Mouse (Mus musculus) liver, embryonic 11.5 days (tissue): ENCODE data around the gene Wscd2. TPM values are rescaled to one million over a fixed set of nuclear protein-coding genes. Genes with fewer than 3 reads are reported as not detected.

Experiments used
- ATAC-seq: fragments of 200-750 bp; cut with Nextera tagmentation; replicated peaks from 2 replicates; pipeline ENCODE4 v1.8.0; 2017; ENCODE audit warnings: moderate number of reproducible peaks, mild to moderate bottlenecking, moderate TSS enrichment, moderate library complexity; ENCODE audit not compliant: low FRiP score
- DNase-seq: peaks from one replicate; pipeline ENCODE4 v3.0.0-alpha.2; 2017; ENCODE audit warnings: low spot score
- H3K27ac ChIP-seq: fragments of 300-500 bp; sonication (generic); 2 replicates; pipeline ENCODE4 v1.5.1; 2014; ENCODE audit warnings: mild to moderate bottlenecking, low read depth, low read length, control low read depth
- H3K27me3 ChIP-seq: fragments of 300-500 bp; sonication (generic); replicated peaks from 2 replicates; pipeline ENCODE4 v1.6.1; 2014; ENCODE audit warnings: low read length, mixed read lengths; ENCODE audit not compliant: control insufficient read depth, insufficient read depth
- H3K36me3 ChIP-seq: fragments of 300-500 bp; sonication (generic); 2 replicates; pipeline ENCODE4 v1.6.1; 2014; ENCODE audit warnings: mild to moderate bottlenecking, low read length, moderate library complexity, mixed read lengths; ENCODE audit not compliant: control insufficient read depth, insufficient read depth
- H3K4me1 ChIP-seq: fragments of 300-500 bp; sonication (generic); replicated peaks from 2 replicates; pipeline ENCODE4 v1.6.1; 2014; ENCODE audit warnings: low read length, mixed read lengths; ENCODE audit not compliant: control insufficient read depth, insufficient read depth
- H3K4me2 ChIP-seq: fragments of 300-500 bp; sonication (generic); 2 replicates; pipeline ENCODE4 v1.6.1; 2014; ENCODE audit warnings: mild to moderate bottlenecking, control low read depth, moderate library complexity
- H3K4me3 ChIP-seq: fragments of 300-500 bp; sonication (generic); 2 replicates; pipeline ENCODE4 v1.5.1; 2014; ENCODE audit warnings: low read depth, low read length, control low read depth
- H3K9ac ChIP-seq: fragments of 300-500 bp; sonication (generic); 2 replicates; pipeline ENCODE4 v1.6.1; 2014; ENCODE audit warnings: low read depth, low read length, control low read depth
- H3K9me3 ChIP-seq: fragments of 300-500 bp; sonication (generic); 2 replicates; pipeline ENCODE4 v1.6.1; 2016; ENCODE audit warnings: low read length, inconsistent platforms, mixed read lengths; ENCODE audit not compliant: control insufficient read depth
- WGBS: fragments of 180-500 bp; shearing (Covaris S2); extraction: QIAGEN DNeasy Blood & Tissue Kit; methylation state at CpG from one replicate; pipeline ENCODE4 v1.1.7; 2014; 5-methylcytosine and 5-hydroxymethylcytosine counted together
- polyA plus RNA-seq: library from polyadenylated mRNA; unstranded; fragments of >200 nt; fragmentation: Nextera tagmentation; extraction: Ambion mirVana; gene quantifications from 2 replicates; pipeline ENCODE4 v1.2.1, GENCODE M21; 2014

Wscd2 gene
- polyA plus RNA-seq, 1 experiment from 2014 or later: 0.45 TPM

GRCm38 (mm10) chr5:113610490-113610889 is 120.4 kb downstream of the Wscd2 start:
- DNase-seq (no peak), ATAC-seq (no peak)
- Histone ChIP-seq H3K9me3 (no peaks in the 10 kb centered on the region), H3K4me2 (no peak overlapping the region), H3K36me3 (no peaks in the 10 kb centered on the region), H3K27me3 (no peaks in the 10 kb centered on the region), H3K4me3 (no peak overlapping the region), H3K4me1 (no peaks in the 10 kb centered on the region), H3K27ac (no peak overlapping the region), H3K9ac (no peak overlapping the region)
- WGBS: 62% methylated on average over 6 of the region's 6 CpGs

- Histone ChIP-seq H3K36me3 (no peaks in the 10 kb centered on the region), H3K9me3 (no peaks in the 10 kb centered on the region), H3K4me3 (no peak overlapping the region), H3K27me3 (no peaks in the 10 kb centered on the region), H3K4me2 (no peak overlapping the region), H3K27ac (no peak overlapping the region), H3K4me1 (no peaks in the 10 kb centered on the region), H3K9ac (no peak overlapping the region)
- 85% methylated on average over 6 of the region's 6 CpGs for WGBS
- no peak for ATAC-seq
- DNase-seq: no peak
Observed at GRCm38 (mm10) chr5:113611131-113611530, 121.0 kb downstream of the Wscd2 start.

GRCm38 (mm10) chr5:113611771-113612233 is 121.7 kb downstream of the Wscd2 start:
- Histone ChIP-seq H3K9ac (no peak overlapping the region), H3K4me3 (no peak overlapping the region), H3K36me3 (no peaks in the 10 kb centered on the region), H3K9me3 (no peaks in the 10 kb centered on the region), H3K27me3 (no peaks in the 10 kb centered on the region), H3K4me2 (no peak overlapping the region), H3K4me1 (no peaks in the 10 kb centered on the region), H3K27ac (no peak overlapping the region)
- DNase-seq (no peak), ATAC-seq (no peak)
- WGBS: 76% methylated on average over 12 of the region's 12 CpGs

- Histone ChIP-seq H3K27ac (no peak overlapping the region), H3K4me2 (no peak overlapping the region), H3K27me3 (no peaks in the 10 kb centered on the region), H3K4me3 (no peak overlapping the region), H3K9me3 (no peaks in the 10 kb centered on the region), H3K4me1 (no peaks in the 10 kb centered on the region), H3K9ac (no peak overlapping the region), H3K36me3 (no peaks in the 10 kb centered on the region)
- DNase-seq (no peak), ATAC-seq (no peak)
- 90% methylated on average over 4 of the region's 4 CpGs for WGBS
Observed at GRCm38 (mm10) chr5:113618716-113619115, 128.6 kb downstream of the Wscd2 start.

GRCm38 (mm10) chr5:113619151-113619550 is 129.0 kb downstream of the Wscd2 start:
- DNase-seq (no peak), ATAC-seq (no peak)
- WGBS: 55% methylated on average over 1 of the region's 1 CpGs

DNA sequence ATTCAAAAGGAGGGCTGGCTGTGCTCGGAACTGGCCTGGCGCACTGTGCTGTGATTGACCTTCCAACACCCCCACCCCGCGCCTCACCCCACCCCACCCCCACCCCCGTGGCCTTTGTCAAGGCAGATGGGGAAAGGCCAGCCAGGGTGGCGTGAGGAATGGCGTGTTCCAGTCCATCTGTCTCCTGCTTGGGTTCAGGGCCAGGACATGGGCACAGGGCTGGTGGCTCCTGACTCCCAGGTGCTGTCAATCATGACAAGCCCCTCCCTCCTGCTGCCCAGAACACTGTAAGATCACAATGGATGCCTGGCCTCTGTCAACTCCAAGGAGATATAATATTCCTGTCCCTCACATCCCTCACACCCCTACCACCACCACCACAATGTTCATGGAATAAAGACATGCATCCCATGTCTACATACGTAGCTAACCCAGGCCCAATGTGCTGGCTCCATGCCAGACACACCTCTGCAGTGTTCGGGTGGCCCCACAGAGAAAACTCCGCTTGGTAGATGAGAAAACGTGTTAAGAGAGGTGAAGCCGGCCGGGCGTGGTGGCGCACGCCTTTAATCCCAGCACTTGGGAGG is 130.1 kb downstream of the Wscd2 start:
- no peak for ATAC-seq
- no peak overlapping the region for H3K4me3 ChIP-seq
- no peak for DNase-seq
- H3K9me3 ChIP-seq: no peaks in the 10 kb centered on the region
- WGBS: 69% methylated on average over 16 of the region's 16 CpGs
- no peak overlapping the region for H3K4me2 ChIP-seq
- H3K4me1 ChIP-seq: no peaks in the 10 kb centered on the region
- no peaks in the 10 kb centered on the region for H3K36me3 ChIP-seq
- H3K27me3 ChIP-seq: no peaks in the 10 kb centered on the region
- H3K27ac ChIP-seq: no peak overlapping the region
- H3K9ac ChIP-seq: no peak overlapping the region

More at GRCm38 (mm10) chr5:113619151-113619550, 129.0 kb downstream of the Wscd2 start:
- no peaks in the 10 kb centered on the region for H3K9me3 ChIP-seq
- H3K27me3 ChIP-seq: no peaks in the 10 kb centered on the region
- no peaks in the 10 kb centered on the region for H3K4me1 ChIP-seq
- H3K4me3 ChIP-seq: no peak overlapping the region
- H3K27ac ChIP-seq: no peak overlapping the region
- no peak overlapping the region for H3K9ac ChIP-seq
- no peaks in the 10 kb centered on the region for H3K36me3 ChIP-seq
- no peak overlapping the region for H3K4me2 ChIP-seq

GRCm38 (mm10) chr5:113620999-113621398 is 130.9 kb downstream of the Wscd2 start:
- Histone ChIP-seq H3K4me3 (no peak overlapping the region), H3K9ac (no peak overlapping the region), H3K36me3 (no peaks in the 10 kb centered on the region), H3K9me3 (no peaks in the 10 kb centered on the region), H3K27me3 (no peaks in the 10 kb centered on the region), H3K4me1 (no peaks in the 10 kb centered on the region), H3K27ac (no peak overlapping the region), H3K4me2 (no peak overlapping the region)
- WGBS: 38% methylated on average over 7 of the region's 7 CpGs
- ATAC-seq (no peak), DNase-seq (no peak)

GRCm38 (mm10) chr5:113623052-113623451 is 132.9 kb downstream of the Wscd2 start:
- Histone ChIP-seq H3K4me2 (no peak overlapping the region), H3K4me1 (peaks cover 3% of the 10 kb centered on the region; the same call in 1 of the 2 replicates), H3K9me3 (no peaks in the 10 kb centered on the region), H3K36me3 (no peaks in the 10 kb centered on the region), H3K4me3 (no peak overlapping the region), H3K27me3 (no peaks in the 10 kb centered on the region; the same call in 1 of the 2 replicates), H3K9ac (no peak overlapping the region), H3K27ac (no peak overlapping the region)
- no peak for ATAC-seq
- WGBS: 14% methylated on average over 2 of the region's 2 CpGs
- no peak for DNase-seq

DNA sequence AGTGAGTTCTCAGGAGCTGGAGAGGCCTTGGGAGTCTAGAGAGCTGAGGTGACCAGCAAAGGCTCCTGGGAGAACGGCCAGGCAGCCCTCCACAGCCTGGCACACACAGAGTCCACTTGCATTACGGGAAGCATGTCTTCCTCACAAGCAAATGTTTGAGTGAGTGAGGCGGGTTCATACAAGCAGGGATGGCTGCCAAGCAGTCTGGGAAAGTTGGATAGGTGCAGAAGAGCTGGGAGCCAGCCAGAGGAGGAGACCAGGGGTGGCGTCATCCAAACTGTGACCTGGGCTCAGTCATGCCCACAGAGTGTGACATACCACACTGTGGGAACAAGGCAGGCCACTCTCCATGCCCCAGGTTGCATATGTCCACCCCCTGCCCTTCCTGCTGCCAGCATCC is 134.9 kb downstream of the Wscd2 start:
- 76% methylated on average over 4 of the region's 4 CpGs for WGBS
- no peaks in the 10 kb centered on the region for H3K36me3 ChIP-seq
- no peak for DNase-seq
- no peak for ATAC-seq
- H3K4me3 ChIP-seq: no peak overlapping the region
- H3K27ac ChIP-seq: no peak overlapping the region
- no peak overlapping the region for H3K4me2 ChIP-seq
- H3K27me3 ChIP-seq: no peaks in the 10 kb centered on the region; the same call in 1 of the 2 replicates
- no peaks in the 10 kb centered on the region for H3K9me3 ChIP-seq
- no peak overlapping the region for H3K9ac ChIP-seq
- peaks cover 3% of the 10 kb centered on the region; the same call in 1 of the 2 replicates for H3K4me1 ChIP-seq
